Mouse (Mus musculus) spleen, postnatal 36 days (tissue): ENCODE measurements around the gene Mrps6.

ENCODE experiments used
- DNase-seq, 2 experiments: peaks; one replicate each; pipeline ENCODE4 v3.0.0; 2022; ENCODE audit warnings: low spot score in 2 of 2, mixed read lengths in 1 of 2

Gene Mrps6

DNA sequence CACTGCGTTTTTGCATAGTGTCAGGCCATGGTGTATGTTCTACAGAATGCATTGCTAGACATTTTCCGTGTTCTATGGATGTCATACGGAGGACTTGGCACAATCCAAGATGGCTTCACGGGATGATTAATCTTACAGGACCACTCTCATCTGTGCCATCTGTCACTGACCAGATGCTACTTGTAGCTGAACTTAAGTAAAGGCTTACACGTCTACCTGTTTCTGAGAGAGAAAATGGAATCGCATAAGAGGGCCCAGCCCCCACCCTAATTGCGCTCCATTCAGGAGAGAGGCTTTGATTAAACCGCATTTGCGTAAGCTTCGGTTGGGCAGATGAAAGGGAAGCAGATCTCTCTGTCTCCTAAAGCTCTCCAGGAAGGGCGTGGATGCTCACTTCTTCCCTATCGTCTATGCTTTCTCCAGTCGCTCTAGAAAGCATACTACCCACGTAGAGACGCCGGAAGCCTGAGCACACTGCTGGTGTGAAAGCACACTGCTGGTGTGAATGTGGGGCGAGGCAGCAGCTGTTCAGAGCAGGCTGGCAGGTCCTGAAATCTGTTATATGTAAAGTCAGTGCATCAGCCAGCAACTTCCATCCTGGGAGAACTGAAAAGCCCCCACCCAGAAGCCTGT, 62.9 kb downstream of the Mrps6 start:
- no peak for DNase-seq

DNA sequence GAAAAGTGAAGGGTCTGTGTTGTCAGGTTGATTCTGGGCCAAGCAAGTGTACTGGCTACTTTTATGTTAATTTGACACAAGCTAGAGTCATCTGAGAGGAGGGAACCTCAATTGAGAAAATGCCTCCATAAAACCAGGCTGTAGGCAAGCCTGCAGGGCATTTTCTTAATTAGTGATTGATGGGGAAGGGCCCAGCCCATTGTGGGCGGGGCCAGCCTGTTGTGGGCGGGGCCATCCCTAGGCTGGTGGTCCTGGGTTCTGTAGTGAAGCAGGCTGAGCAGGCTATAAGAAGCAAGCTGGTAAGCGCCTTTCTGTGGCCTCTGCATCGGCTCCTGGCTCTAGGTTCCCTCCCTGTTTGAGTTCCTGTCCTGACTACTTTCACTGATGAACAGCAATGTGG, 69.2 kb downstream of the Mrps6 start:
- DNase-seq, result no peak

DNA sequence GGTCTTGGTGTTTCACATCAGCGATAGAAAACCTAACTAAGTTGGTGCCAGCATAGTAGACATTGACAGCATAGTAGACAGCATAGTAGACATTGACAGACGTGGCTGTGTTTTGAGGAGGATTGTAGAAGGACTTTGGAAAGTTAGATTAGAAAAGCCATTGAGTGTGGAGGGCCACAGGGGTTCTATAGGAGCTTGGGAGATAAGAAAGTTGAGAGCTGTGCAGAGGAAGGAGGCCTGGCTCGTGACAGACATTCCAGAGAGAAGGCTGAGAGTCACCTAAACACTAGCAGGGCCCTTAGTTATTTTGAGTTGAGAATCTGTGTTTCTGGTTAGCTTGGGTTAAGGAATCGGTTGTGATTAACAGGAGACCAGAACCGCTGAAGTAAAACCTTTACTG, 69.6 kb downstream of the Mrps6 start:
- no peak for DNase-seq

DNA sequence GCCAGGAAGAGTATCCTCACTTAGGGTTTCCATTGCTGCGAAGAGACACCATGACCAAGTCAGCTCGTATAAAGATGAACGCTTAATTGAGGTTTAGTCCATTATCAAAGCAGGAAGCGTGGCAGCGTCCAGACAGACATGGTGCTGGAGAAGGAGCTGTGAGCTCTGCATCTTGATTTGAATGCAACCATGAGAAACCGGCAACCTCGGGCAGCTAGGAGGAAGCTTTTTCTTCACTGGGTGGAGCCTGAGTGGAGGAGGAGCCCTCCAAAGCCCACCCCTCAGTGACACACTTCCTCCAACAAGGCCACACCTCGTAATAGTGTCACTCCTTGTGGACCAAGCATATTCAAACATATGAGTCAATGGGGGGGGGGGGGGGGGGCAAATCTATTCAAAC, 71.8 kb downstream of the Mrps6 start:
- no peak for DNase-seq

DNA sequence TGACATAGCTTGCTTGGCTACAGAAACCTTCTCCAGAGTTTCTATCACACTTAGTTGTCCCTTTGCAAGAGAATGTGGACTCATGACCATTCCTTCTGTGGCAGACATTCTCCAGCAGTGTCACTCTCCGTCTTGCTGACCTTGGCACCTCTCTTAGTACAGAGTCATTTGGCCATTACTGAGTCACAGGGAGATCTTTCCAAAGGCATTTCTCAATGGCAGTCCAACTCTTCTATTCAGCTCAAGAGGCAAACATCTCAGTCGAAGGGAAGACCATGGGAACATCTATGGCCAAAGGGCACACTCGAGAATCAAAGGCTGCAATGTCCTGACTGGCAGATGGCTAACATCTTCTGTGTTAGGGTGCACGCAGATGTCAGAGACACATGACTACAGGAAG, 74.4 kb downstream of the Mrps6 start:
- no peak for DNase-seq

DNA sequence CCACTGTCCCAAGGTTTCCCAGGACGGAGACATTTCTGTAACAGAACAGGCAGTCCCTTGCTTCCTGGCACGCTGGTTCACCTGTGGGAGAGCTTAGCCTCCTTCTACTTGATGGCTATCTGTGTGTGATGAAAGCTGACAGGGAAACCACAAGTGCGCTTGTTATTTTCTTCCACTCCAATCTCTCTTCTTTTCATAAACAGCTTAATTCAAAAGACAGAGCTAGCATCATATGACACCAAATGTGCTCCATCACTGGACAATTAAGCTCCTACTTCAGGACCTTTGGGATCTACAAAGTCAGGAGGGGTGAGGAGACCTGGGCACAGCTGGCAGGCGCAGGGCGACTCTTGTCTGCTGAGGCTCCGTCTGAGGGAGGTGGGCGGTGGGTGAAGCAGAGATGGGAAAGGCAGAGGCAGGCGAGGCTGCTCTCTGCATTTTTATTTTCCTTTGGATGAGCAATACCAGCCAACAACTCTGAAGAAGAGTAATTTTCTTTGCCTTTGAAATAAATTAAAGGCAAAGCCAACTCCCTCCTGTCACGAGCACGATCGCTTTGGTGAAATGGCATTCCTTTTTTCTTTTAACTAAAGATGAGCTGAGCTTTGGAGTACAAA, 76.2 kb downstream of the Mrps6 start:
- no peak for DNase-seq

DNA sequence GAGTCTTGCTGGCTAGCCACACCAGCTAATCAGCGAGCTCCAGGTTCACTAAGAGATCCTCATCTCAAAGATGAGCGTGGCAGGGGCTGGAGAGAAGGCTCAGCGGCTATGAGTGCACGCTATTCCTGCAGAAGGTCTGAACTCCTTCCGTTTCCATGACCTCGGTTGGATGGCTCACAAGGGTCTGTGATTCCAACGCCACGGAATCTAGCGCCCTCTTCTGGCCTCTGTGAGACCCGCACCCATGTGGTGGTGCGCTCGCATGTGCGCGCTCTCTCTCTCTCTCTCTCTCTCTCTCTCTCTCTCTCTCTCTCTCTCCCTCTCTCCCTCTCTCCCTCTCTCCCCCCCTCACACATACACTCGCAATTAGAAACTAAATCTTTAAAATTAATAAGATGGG, 78.2 kb downstream of the Mrps6 start:
- DNase-seq, result no peak

DNA sequence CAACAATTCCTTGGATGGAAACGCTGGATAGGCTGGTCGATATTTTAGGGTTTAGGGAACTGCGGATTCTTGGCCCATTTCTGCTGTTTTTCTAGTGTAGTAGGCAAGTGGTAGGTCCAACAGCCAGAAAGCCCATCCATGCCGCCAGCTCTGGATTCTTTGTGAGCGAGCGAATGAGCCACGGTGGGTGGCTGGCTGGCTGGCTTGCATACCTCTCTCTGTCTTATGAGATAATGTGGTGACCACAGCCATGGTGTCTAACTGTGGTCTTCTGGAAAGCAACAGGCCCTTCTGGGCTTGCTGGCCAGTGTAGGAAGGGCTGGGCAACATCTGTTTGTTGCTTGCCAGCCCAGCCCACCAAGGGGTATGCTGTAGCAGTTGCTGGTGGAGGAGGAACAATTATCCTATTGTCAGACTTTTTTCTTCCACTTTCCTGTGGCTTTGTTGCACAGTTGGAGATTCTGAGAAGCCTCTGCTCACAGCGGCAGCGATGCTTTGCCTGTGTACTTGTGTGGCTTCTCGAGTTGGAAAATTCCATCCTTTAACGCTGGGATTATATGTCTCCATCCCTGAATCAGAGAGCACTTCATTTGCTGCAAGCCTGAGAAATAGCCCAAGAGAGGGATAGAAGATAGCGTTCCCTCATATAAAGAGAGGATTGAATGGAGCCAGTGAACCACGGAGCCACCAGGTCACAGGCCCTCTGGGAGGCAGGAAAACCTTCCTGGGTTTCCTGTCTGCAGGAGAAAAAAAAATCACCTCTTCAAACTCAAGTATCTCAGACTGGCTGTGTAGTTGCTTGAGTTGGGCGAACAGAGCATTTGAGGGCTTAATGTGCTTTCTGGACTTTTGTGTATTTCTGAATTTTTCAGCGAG, 81.6 kb downstream of the Mrps6 start:
- DNase-seq, result no peak

DNA sequence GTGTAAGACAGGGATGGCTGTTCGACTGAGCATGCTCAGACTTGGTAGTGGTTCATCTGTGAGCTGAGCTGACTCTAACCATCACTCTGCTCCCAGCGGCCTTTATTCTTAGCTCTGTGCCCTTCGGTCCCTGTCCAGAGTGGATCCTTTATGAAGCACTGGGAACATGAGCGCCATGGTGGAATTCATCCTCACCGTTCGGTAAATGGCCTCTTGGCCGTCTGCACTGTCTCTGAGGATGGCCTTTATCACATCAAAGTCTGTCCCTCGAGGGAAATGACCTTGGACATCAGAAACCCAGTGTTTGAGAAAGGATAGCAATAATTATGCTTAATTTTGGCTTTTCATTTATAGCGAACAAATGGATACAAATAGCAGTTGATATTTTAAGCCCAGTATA, 82.3 kb downstream of the Mrps6 start:
- no peak for DNase-seq

DNA sequence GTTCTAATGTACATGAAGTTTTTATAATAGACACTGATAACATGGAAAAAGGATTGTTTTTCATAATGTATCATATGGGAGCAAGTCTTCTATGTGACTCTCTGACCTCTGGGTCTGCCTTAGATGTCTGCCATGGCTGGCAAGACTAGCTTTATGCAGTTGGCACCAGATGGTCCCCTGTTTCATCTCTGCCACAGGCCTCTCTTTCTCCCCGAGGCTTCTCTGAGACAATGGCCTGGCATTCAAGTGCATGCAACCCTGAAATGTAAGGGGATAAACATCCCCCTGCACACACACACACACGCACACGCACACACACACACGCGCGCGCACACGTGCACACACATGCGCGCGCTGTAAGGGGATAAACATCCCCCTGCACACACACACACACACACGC, 83.0 kb downstream of the Mrps6 start:
- DNase-seq, result no peak

DNA sequence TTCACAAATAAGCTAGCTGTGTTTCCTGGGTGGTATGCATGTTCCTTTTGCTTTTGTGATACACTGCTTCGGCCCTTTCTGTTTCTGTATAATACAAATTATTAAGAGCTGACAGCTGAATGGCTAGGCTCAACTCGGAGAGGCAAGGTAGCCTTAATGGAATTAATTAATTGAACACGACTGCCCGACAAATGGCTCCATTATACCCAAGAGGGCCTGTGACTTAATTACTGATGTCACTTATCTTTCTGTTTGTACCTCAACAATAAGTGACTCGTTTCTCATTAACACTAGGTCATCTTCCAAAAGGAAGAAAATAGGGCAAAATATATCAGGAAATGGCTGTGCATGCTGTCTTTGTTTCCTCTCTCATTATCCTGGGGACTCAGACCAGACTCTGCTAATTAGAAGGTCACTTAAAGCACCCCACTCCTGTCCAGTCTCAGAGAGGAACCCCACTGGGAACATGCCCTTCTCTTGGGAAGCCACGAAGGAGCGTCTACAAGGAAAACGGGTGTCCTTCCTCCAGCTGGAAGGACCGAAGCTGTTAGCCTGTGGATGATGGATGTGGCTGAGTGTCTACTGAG, 84.4 kb downstream of the Mrps6 start:
- no peak for DNase-seq

DNA sequence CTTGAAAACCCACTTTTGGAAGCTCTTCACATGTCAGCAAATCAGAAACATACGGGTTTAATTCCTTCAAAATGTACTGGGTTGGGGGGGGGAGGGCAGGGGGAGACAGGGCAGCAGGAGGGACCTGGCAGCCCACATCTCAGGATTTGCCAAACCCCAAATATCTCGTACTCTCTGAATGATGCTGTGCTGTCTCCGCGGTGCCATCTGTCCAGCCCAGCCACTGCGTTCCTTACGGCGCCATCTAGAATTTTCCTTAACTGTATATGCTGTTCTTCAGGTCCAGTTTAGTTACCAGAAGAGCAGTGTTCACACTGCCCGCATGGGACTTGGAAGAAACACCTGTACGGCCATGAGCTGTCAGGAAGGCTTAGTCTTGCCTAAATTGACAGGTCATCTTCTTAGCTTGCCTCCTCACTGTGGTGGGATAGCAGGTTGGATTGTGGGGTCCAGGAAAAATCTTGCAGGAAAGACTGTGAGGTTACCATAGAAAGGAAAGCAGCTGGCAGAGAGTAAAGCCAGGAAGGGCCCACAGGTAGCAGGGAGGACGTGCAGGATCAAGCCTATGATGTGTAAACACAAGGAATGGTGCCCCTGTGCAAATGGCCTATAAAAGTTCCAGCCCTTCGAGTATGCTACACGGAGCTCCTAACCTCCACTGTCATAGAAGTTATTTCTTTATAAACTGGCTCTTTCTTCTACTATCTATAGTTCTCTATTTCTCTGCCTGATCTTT, 89.7 kb downstream of the Mrps6 start:
- DNase-seq, result no peak

DNA sequence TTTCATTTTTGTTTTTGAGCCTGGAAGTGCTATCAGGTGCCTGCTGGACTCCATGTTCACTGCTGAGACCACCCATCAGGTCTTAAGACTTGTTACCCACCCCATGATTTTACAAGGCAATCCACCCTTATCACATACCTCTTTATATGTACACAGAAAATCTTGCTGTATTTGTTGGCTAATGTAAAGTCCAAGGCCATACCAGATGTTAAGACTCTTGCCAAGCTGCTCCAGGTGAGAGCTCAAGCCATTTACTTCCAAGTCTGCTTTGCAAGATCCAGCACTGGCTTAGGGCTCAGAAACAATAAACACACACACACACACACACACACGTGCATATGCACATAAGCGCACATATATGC, 90.3 kb downstream of the Mrps6 start:
- DNase-seq, result no peak

DNA sequence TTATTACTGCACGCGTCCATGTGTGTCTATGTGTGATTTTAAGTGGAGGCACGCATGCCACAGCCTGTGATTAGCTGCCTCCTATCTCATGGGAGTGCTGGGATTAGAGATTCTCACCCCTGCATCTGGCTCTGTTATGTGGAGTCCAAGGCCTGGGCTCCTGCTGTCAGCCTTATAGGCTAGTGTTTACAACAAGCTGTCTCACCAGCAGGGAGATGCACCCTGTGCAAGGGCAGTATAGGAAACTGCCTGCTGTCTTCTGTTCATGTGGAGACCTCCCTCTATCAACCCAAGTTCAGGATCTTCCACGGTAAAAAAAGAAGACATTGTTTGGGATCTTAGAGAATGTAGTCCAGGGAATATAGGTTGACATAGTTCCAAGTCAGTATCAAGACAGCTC, 92.9 kb downstream of the Mrps6 start:
- DNase-seq, result no peak

DNA sequence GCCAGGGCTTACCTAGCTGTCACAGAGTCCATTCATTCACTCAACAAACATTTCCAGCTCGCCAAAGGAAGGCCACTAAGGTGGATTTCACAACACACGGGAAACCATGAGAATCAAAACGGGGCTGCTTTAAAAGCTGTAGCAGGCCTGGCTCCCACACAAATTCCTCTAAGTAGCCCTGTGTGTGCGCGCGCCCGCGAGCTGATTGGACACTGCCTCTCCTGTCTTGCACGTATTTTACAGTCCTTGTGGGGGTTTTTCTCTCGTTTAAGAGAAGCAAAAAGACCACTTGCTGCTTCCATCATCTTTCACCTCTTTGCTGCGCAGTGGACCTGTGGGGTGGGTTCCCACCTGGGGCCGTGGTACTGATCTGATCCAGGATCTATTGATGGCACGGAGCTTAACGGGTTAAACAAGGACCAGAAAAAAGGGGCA, 100.0 kb downstream of the Mrps6 start:
- DNase-seq, result no peak

DNA sequence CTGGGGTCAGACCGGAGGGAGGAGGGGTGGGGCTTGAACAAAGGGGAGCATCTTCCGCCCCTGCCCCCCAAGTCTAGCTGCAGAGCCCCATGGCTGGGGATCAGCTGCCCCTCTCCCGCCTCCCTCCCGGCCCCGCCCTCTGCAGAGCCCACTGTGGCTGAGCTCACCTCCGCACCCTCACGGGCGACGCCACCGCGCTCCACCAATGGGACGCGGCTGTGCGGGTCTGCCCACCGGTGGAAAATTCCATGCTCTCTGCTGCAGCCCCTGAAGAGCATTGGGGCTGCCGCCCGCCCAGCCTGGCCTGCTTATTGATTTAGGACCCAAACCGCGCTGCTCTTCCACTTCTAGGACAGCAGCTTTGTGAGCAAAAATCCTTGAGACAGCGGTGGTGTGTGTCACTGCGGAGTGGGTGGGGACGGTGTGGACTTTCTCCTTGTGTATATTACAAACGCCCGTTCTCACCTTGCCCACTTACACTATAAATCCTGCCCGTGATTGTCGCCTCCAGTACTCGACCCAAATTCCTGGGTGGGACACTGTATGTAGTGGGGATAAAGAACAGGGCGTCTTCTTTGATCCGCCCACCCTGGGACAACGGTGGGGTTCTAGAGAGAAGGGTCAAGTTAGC, 100.5 kb downstream of the Mrps6 start:
- DNase-seq, result no peak

DNA sequence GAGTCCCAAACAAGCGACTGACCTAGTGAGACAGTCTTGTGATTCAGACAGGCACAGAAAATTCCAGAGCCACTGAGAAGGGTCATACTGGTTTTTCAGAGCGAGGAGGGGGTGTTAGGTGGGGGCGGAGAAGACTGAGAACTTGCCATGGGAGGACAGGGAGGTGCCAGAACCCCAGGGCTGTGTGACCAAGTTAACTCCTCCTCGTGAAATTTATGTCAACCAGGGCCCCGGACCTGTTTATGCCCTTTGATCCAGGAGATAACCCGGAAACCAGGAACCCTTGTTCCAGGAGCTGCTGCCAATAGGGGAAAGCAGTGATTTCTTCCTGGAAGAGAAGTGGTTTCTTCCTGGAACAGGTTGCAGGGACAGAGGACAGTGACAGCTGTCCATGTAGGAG, 101.0 kb downstream of the Mrps6 start:
- DNase-seq, result no peak
